Mouse (Mus musculus) heart, postnatal 0 days (tissue): ENCODE measurements around the gene Ppa1. TPM values are rescaled to one million over a fixed set of nuclear protein-coding genes. Genes with fewer than 3 reads are reported as not detected.
"Not testable (repeated sequence)": the region's sequence is repeated elsewhere in the genome, so short reads cannot be mapped to it uniquely, and the experiment has no call there.

Experiments
- ATAC-seq: fragments of 200-750 bp; cut with Nextera tagmentation; 2 replicates; pipeline ENCODE4 v1.8.0; 2017; ENCODE audit warnings: low read depth, moderate number of reproducible peaks, moderate library complexity; ENCODE audit not compliant: insufficient read depth
- DNase-seq: peaks from one replicate; pipeline ENCODE4 v3.0.0-alpha.2; 2016; ENCODE audit warnings: low spot score
- H3K27ac ChIP-seq: fragments of 300-500 bp; sonication (generic); 2 replicates; pipeline ENCODE4 v1.5.1; 2014; ENCODE audit warnings: low read depth, mild to moderate bottlenecking
- H3K27me3 ChIP-seq: fragments of 300-500 bp; sonication (generic); 2 replicates; pipeline ENCODE4 v1.6.1; 2014; ENCODE audit warnings: low read length, mixed read lengths; ENCODE audit not compliant: control insufficient read depth, insufficient read depth
- H3K36me3 ChIP-seq: fragments of 300-500 bp; sonication (generic); replicated peaks from 2 replicates; pipeline ENCODE4 v1.6.1; 2014; ENCODE audit warnings: low read length, mixed read lengths; ENCODE audit not compliant: control insufficient read depth, insufficient read depth
- H3K4me1 ChIP-seq: fragments of 300-500 bp; sonication (generic); 2 replicates; pipeline ENCODE4 v1.6.1; 2014; ENCODE audit warnings: antibody characterized with exemption; ENCODE audit not compliant: control insufficient read depth, insufficient read depth
- H3K4me2 ChIP-seq: fragments of 300-500 bp; sonication (generic); 2 replicates; pipeline ENCODE4 v1.6.1; 2014; ENCODE audit warnings: low read depth, mild to moderate bottlenecking, low read length, moderate library complexity
- H3K4me3 ChIP-seq: fragments of 300-500 bp; sonication (generic); 2 replicates; pipeline ENCODE4 v1.5.1; 2014; ENCODE audit warnings: low read depth, low read length
- H3K9ac ChIP-seq: fragments of 300-500 bp; sonication (generic); replicated peaks from 2 replicates; pipeline ENCODE4 v1.6.1; 2014; ENCODE audit warnings: low read depth, low read length, mixed read lengths
- H3K9me3 ChIP-seq: fragments of 300-500 bp; sonication (generic); replicated peaks from 2 replicates; pipeline ENCODE4 v1.6.1; 2016; ENCODE audit warnings: low read length; ENCODE audit not compliant: control insufficient read depth
- CTCF ChIP-seq: IDR thresholded peaks from 2 replicates; pipeline ENCODE4 v1.5.1; 2016; ENCODE audit warnings: antibody characterized with exemption, control low read depth, low read depth
- EP300 ChIP-seq: IDR thresholded peaks from 2 replicates; pipeline ENCODE4 v1.6.1; 2016; ENCODE audit warnings: antibody characterized with exemption, low read depth
- WGBS: fragments of 180-500 bp; shearing (Covaris S2); extraction: QIAGEN DNeasy Blood & Tissue Kit; methylation state at CpG from one replicate; pipeline ENCODE4 v1.1.7; 2014; 5-methylcytosine and 5-hydroxymethylcytosine counted together
- polyA plus RNA-seq: library from polyadenylated mRNA; unstranded; fragments of >200 nt; fragmentation: Nextera tagmentation; extraction: Ambion mirVana; gene quantifications from 2 replicates; pipeline ENCODE4 v1.2.1, GENCODE M21; 2015
- total RNA-seq: library from RNA; depleted of rRNA; stranded (reverse); fragments of >200 nt; gene quantifications from 2 replicates; pipeline ENCODE4 v1.2.3, GENCODE M21; 2014; ENCODE audit warnings: low replicate concordance; rRNA removed

Gene Ppa1
- total RNA-seq (28.2 and 35.5 TPM in 2 replicates), polyA plus RNA-seq (53.0 and 54.8 TPM in 2 replicates)

- Histone ChIP-seq H3K9me3 (no peaks in the 10 kb centered on the region), H3K4me2 (peak within 1 kb of the TSS; percentile 80), H3K4me3 (peak within 1 kb of the TSS; percentile 90), H3K9ac (peak within 1 kb of the TSS; percentile 72), H3K4me1 (peaks cover 15% of the 10 kb centered on the region), H3K27ac (peak within 1 kb of the TSS; percentile 50; the same call in 1 of the 2 replicates), H3K36me3 (peaks cover 6% of the 10 kb centered on the region; the same call in 1 of the 2 replicates), H3K27me3 (no peaks in the 10 kb centered on the region)
- 2% methylated on average over 44 of the region's 50 CpGs for WGBS
- TF ChIP-seq CTCF (no peak), EP300 (no peak)
- peak; percentile 80 for DNase-seq
- ATAC-seq = peak; percentile 96
These were observed at the start of gene Ppa1 for GRCm38 (mm10) chr10:61647790-61648736. TSS of gene Ppa1 (plus strand) at chr10:61648552.

GRCm38 (mm10) chr10:61599556-61600114 is 48.7 kb upstream of the Ppa1 start:
- H3K4me1 ChIP-seq = no peaks in the 10 kb centered on the region; the same call in 1 of the 2 replicates
- H3K4me3 ChIP-seq = no peak overlapping the region
- no peaks in the 10 kb centered on the region for H3K9me3 ChIP-seq
- no peak overlapping the region for H3K9ac ChIP-seq
- no peaks in the 10 kb centered on the region for H3K36me3 ChIP-seq
- TF ChIP-seq CTCF = no peak
- no peak for TF ChIP-seq EP300
- H3K4me2 ChIP-seq = no peak overlapping the region
- H3K27me3 ChIP-seq = peaks cover 20% of the 10 kb centered on the region
- no peak overlapping the region for H3K27ac ChIP-seq
- DNase-seq (no peak), ATAC-seq (no peak)
- 72% methylated on average over 9 of the region's 9 CpGs for WGBS

GRCm38 (mm10) chr10:61602283-61603033 is 45.9 kb upstream of the Ppa1 start:
- peaks cover 5% of the 10 kb centered on the region for H3K27me3 ChIP-seq
- TF ChIP-seq CTCF (peak; percentile 80), EP300 (no peak)
- no peaks in the 10 kb centered on the region for H3K36me3 ChIP-seq
- H3K4me2 ChIP-seq = peak overlapping the region; percentile 30; the same call in 1 of the 2 replicates
- no peak overlapping the region for H3K4me3 ChIP-seq
- H3K4me1 ChIP-seq = no peaks in the 10 kb centered on the region
- peak; percentile 67 for DNase-seq
- peak; percentile 58; the same call in 1 of the 2 replicates for ATAC-seq
- WGBS = 10% methylated on average over 14 of the region's 14 CpGs
- no peaks in the 10 kb centered on the region for H3K9me3 ChIP-seq
- no peak overlapping the region for H3K27ac ChIP-seq
- no peak overlapping the region for H3K9ac ChIP-seq

GRCm38 (mm10) chr10:61604376-61605065 is 43.8 kb upstream of the Ppa1 start:
- no peaks in the 10 kb centered on the region for H3K9me3 ChIP-seq
- H3K4me3 ChIP-seq = no peak overlapping the region
- H3K4me2 ChIP-seq = no peak overlapping the region
- TF ChIP-seq CTCF = no peak
- no peak for TF ChIP-seq EP300
- ATAC-seq (no peak), DNase-seq (no peak)
- no peaks in the 10 kb centered on the region for H3K36me3 ChIP-seq
- no peak overlapping the region for H3K9ac ChIP-seq
- H3K27me3 ChIP-seq = 0 out of 2 replicates have a peak, but pooled peaks cover 3% of the 10 kb centered on the region
- WGBS = 63% methylated on average over 10 of the region's 10 CpGs
- no peaks in the 10 kb centered on the region for H3K4me1 ChIP-seq
- no peak overlapping the region for H3K27ac ChIP-seq

- H3K36me3 ChIP-seq, H3K4me2 ChIP-seq, H3K9ac ChIP-seq, DNase-seq, H3K27me3 ChIP-seq, H3K27ac ChIP-seq, ATAC-seq, H3K4me1 ChIP-seq, H3K4me3 ChIP-seq, H3K9me3 ChIP-seq: not testable (repeated sequence)
- 59% methylated on average over 11 of the region's 11 CpGs for WGBS
These were observed 43.0 kb upstream of the Ppa1 start for GRCm38 (mm10) chr10:61605381-61605780.
